Mouse (Mus musculus): Measurements from ENCODE around the gene Tmem17. TPM values are rescaled to one million over a fixed set of nuclear protein-coding genes. Genes with fewer than 3 reads are reported as not detected.

Gene Tmem17
- 10.2 and 12.3 TPM in 2 replicates for polyA plus RNA-seq (2015; fragmentation: Nextera tagmentation; extraction: Ambion mirVana)

DNA sequence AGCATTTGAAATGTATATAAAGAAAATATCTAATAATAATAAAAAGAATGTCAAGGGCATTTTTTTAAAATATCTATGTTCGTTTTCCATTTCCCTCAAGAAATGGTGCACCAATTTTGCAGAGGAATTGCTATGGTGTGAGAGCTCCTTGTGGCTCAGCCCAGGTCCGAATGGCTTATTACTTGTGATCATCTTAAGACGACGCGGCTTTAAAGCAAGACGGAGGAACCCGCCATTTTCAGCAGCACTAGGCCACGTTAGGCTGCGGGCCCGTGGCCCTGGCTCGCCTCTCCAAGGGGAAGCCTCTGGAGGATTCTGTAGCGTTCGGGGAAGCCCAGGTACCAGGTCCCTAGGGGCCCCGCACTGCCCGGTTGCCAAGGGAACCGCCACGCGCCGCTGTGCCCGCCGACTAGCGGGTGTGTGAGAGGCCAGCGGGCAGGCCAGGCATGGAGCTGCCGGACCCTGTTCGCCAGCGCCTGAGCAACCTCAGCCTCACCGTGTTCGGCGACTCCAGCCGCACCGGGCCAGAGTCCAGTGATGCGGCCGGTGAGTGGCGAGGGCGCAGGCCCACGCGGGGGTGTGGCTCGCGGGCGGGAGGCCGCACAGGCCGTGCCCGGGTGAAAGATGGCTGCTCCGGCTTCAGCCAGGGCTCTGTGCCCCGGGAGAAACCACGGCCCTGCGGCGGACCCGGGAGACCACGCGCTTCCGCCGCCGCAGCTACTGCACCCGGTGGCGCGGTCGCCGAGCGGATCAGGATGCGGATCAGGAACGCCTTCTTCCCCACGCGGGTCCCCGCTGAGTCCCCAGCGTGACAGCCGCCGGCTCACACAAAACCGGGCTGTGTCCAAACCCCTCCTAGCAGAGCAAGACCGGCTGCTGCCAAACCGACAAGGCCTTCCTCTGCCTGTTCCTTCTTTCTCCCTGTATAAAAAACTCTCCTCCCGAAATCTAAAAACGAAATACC lies at the start of gene Tmem17:
Gene Tmem17 (plus strand): TSS at position 51 of the 964 bp plus-strand sequence.

Other genes starting within 250 kb of the Tmem17 start
- 8.7 and 10.5 TPM in 2 replicates for gene Ehbp1, start 169.8 kb upstream of the Tmem17 start, polyA plus RNA-seq (2015; fragmentation: Nextera tagmentation; extraction: Ambion mirVana)

Measured in urinary bladder, postnatal 0 days (tissue).